Mouse (Mus musculus) liver, adult 2 months (tissue): Measurements from ENCODE around the gene Acvr1. TPM values are rescaled to one million over a fixed set of nuclear protein-coding genes. Genes with fewer than 3 reads are reported as not detected.
A peak's percentile ranks its signal among the peaks of the same experiment; 100 is the strongest.

Source experiments
- DNase-seq: peaks from one replicate; pipeline ENCODE4 v3.0.0-alpha.2; 2011; ENCODE audit warnings: low read depth, low spot score; ENCODE audit errors: extremely low read depth
- H3K27ac ChIP-seq: fragments of 200-500 bp; replicated peaks from 2 replicates; pipeline ENCODE4 v1.5.1; 2012; ENCODE audit warnings: low read depth, mild to moderate bottlenecking, control low read depth, inconsistent platforms, low read length; ENCODE audit not compliant: insufficient read depth
- H3K27me3 ChIP-seq: fragments of 200-500 bp; 2 replicates; pipeline ENCODE4 v1.6.1; 2012; ENCODE audit warnings: mild to moderate bottlenecking, moderate library complexity, low read length, inconsistent platforms; ENCODE audit not compliant: control insufficient read depth, insufficient read depth
- H3K36me3 ChIP-seq: fragments of 200-500 bp; 2 replicates; pipeline ENCODE4 v1.6.1; 2012; ENCODE audit warnings: low read length, inconsistent platforms; ENCODE audit not compliant: control insufficient read depth, insufficient read depth
- H3K4me1 ChIP-seq: fragments of 200-500 bp; 2 replicates; pipeline ENCODE4 v1.6.1; 2011; ENCODE audit warnings: low read length; ENCODE audit not compliant: control insufficient read depth, insufficient read depth
- H3K4me3 ChIP-seq: fragments of 200-500 bp; 2 replicates; pipeline ENCODE4 v1.5.1; 2011; ENCODE audit warnings: low read depth, mild to moderate bottlenecking, control low read depth, low read length, moderate library complexity; ENCODE audit not compliant: insufficient read depth
- H3K79me2 ChIP-seq: fragments of 200-500 bp; 2 replicates; pipeline ENCODE4 v1.6.1; 2012; ENCODE audit warnings: inconsistent platforms, mild to moderate bottlenecking, low read length, moderate library complexity; ENCODE audit not compliant: control insufficient read depth, insufficient read depth
- H3K9ac ChIP-seq: fragments of 200-500 bp; 2 replicates; pipeline ENCODE4 v1.6.1; 2012; ENCODE audit warnings: low read depth, mild to moderate bottlenecking, control low read depth, inconsistent platforms, low read length
- CTCF ChIP-seq: fragments of 200-500 bp; IDR thresholded peaks from 2 replicates; pipeline ENCODE4 v1.5.1; 2011; ENCODE audit warnings: low read depth, low read length, control low read depth
- POLR2A ChIP-seq: fragments of 200-500 bp; IDR thresholded peaks from 2 replicates; pipeline ENCODE4 v1.6.1; 2011; ENCODE audit warnings: low read length, control low read depth; ENCODE audit not compliant: insufficient read depth; ENCODE audit errors: extremely low read depth
- WGBS: fragments of 180-500 bp; shearing (Covaris S2); methylation state at CpG from one replicate; pipeline ENCODE4 v1.1.7; 2018; 5-methylcytosine and 5-hydroxymethylcytosine counted together
- polyA plus RNA-seq: library from polyadenylated mRNA; depleted of rRNA; stranded (reverse); fragments of >200 nt; gene quantifications from 2 replicates; pipeline ENCODE4 v1.2.3, GENCODE M21; 2012
- total RNA-seq: library from RNA; depleted of rRNA; stranded (reverse); fragments of >200 nt; gene quantifications from 2 replicates; pipeline ENCODE4 v1.2.3, GENCODE M21; 2014

Acvr1 gene
- total and polyA plus RNA-seq, 2 experiments, result 5.7 to 8.4 TPM

GRCm38 (mm10) chr2:58377417-58378130, 189.4 kb downstream of the Acvr1 start:
- Histone ChIP-seq H3K79me2 (no peaks in the 10 kb centered on the region), H3K9ac (no peak overlapping the region), H3K27ac (no peak overlapping the region), H3K27me3 (no peaks in the 10 kb centered on the region), H3K4me3 (no peak overlapping the region), H3K36me3 (no peaks in the 10 kb centered on the region), H3K4me1 (no peaks in the 10 kb centered on the region)
- no peak for TF ChIP-seq CTCF
- 75% methylated on average over 9 of the region's 9 CpGs for WGBS
- DNase-seq, result no peak

- no peaks in the 10 kb centered on the region for H3K36me3 ChIP-seq
- no peaks in the 10 kb centered on the region for H3K27me3 ChIP-seq
- H3K4me3 ChIP-seq, result no peak overlapping the region
- no peak overlapping the region for H3K9ac ChIP-seq
- no peak overlapping the region for H3K27ac ChIP-seq
- DNase-seq, result no peak
- H3K4me1 ChIP-seq, result no peaks in the 10 kb centered on the region
- H3K79me2 ChIP-seq, result no peaks in the 10 kb centered on the region
- no peak for TF ChIP-seq POLR2A
- WGBS, result 83% methylated on average over 3 of the region's 3 CpGs
Observed at GRCm38 (mm10) chr2:58366196-58366595, 200.8 kb downstream of the Acvr1 start.

- Histone ChIP-seq H3K4me3 (no peak overlapping the region), H3K4me1 (peaks cover 4% of the 10 kb centered on the region; the same call in 1 of the 2 replicates), H3K36me3 (no peaks in the 10 kb centered on the region), H3K79me2 (no peaks in the 10 kb centered on the region), H3K27ac (no peak overlapping the region), H3K9ac (no peak overlapping the region), H3K27me3 (peaks cover 9% of the 10 kb centered on the region; the same call in 1 of the 2 replicates)
- DNase-seq, result no peak
- no peak for TF ChIP-seq CTCF
- 94% methylated on average over 3 of the region's 3 CpGs for WGBS
Observed at GRCm38 (mm10) chr2:58361361-58362046, 205.5 kb downstream of the Acvr1 start.

GRCm38 (mm10) chr2:58358132-58358460, 208.9 kb downstream of the Acvr1 start:
- H3K36me3 ChIP-seq, result no peaks in the 10 kb centered on the region
- H3K27ac ChIP-seq, result no peak overlapping the region
- H3K79me2 ChIP-seq, result no peaks in the 10 kb centered on the region
- no peak for DNase-seq
- H3K4me1 ChIP-seq, result peaks cover 4% of the 10 kb centered on the region; the same call in 1 of the 2 replicates
- H3K4me3 ChIP-seq, result no peak overlapping the region; the same call in 1 of the 2 replicates
- H3K9ac ChIP-seq, result no peak overlapping the region
- no peak for TF ChIP-seq POLR2A
- TF ChIP-seq CTCF, result no peak
- 17% methylated on average over 3 of the region's 3 CpGs for WGBS
- H3K27me3 ChIP-seq, result peaks cover 9% of the 10 kb centered on the region; the same call in 1 of the 2 replicates

- Histone ChIP-seq H3K9ac (no peak within 1 kb of the TSS), H3K36me3 (no peaks in the 10 kb centered on the region), H3K27ac (no peak within 1 kb of the TSS), H3K4me1 (peaks cover 4% of the 10 kb centered on the region; the same call in 1 of the 2 replicates), H3K79me2 (no peaks in the 10 kb centered on the region), H3K4me3 (peak within 1 kb of the TSS; percentile 41), H3K27me3 (peaks cover 9% of the 10 kb centered on the region; the same call in 1 of the 2 replicates)
- TF ChIP-seq CTCF (no peak), POLR2A (no peak)
- DNase-seq, result no peak
- 1% methylated on average over 56 of the region's 65 CpGs for WGBS
Observed at GRCm38 (mm10) chr2:58357414-58358131, 209.4 kb downstream of the Acvr1 start, which contains the start of gene Acvr1c. Acvr1c (minus strand) TSS chr2:58357895.
